Mouse (Mus musculus) hindbrain, embryonic 11.5 days (tissue): ENCODE measurements around the gene Lig3. TPM values are rescaled to one million over a fixed set of nuclear protein-coding genes. Genes with fewer than 3 reads are reported as not detected.

Experiments used
- ATAC-seq: fragments of 200-750 bp; cut with Nextera tagmentation; 2 replicates; pipeline ENCODE4 v1.8.0; 2017; ENCODE audit warnings: mild to moderate bottlenecking, moderate TSS enrichment, moderate library complexity; ENCODE audit not compliant: low FRiP score
- DNase-seq: peaks from one replicate; pipeline ENCODE4 v3.0.0-alpha.2; 2015; ENCODE audit warnings: low spot score
- H3K27ac ChIP-seq: fragments of 300-500 bp; sonication (generic); 2 replicates; pipeline ENCODE4 v1.5.1; 2014; ENCODE audit warnings: mild to moderate bottlenecking, low read depth, low read length
- H3K27me3 ChIP-seq: fragments of 300-500 bp; sonication (generic); 2 replicates; pipeline ENCODE4 v1.6.1; 2014; ENCODE audit warnings: mild to moderate bottlenecking, low read length, moderate library complexity, mixed read lengths; ENCODE audit not compliant: control insufficient read depth, insufficient read depth
- H3K36me3 ChIP-seq: fragments of 300-500 bp; sonication (generic); 2 replicates; pipeline ENCODE4 v1.6.1; 2014; ENCODE audit warnings: mild to moderate bottlenecking, low read length, moderate library complexity, mixed read lengths; ENCODE audit not compliant: control insufficient read depth, insufficient read depth
- H3K4me1 ChIP-seq: fragments of 300-500 bp; sonication (generic); replicated peaks from 2 replicates; pipeline ENCODE4 v1.6.1; 2014; ENCODE audit warnings: low read length, mixed read lengths; ENCODE audit not compliant: control insufficient read depth, insufficient read depth
- H3K4me2 ChIP-seq: fragments of 300-500 bp; sonication (generic); replicated peaks from 2 replicates; pipeline ENCODE4 v1.6.1; 2014; ENCODE audit warnings: mild to moderate bottlenecking, low read depth, low read length
- H3K4me3 ChIP-seq: fragments of 300-500 bp; sonication (generic); 2 replicates; pipeline ENCODE4 v1.5.1; 2014; ENCODE audit warnings: low read depth, low read length
- H3K9ac ChIP-seq: fragments of 300-500 bp; sonication (generic); 2 replicates; pipeline ENCODE4 v1.6.1; 2014; ENCODE audit warnings: low read depth, low read length
- H3K9me3 ChIP-seq: fragments of 300-500 bp; sonication (generic); 2 replicates; pipeline ENCODE4 v1.6.1; 2016; ENCODE audit warnings: low read length; ENCODE audit not compliant: control insufficient read depth
- WGBS: fragments of 180-500 bp; shearing (Covaris S2); extraction: QIAGEN DNeasy Blood & Tissue Kit; methylation state at CpG from one replicate; pipeline ENCODE4 v1.1.7; 2014; 5-methylcytosine and 5-hydroxymethylcytosine counted together
- polyA plus RNA-seq: library from polyadenylated mRNA; unstranded; fragments of >200 nt; fragmentation: Nextera tagmentation; extraction: Ambion mirVana; gene quantifications from 2 replicates; pipeline ENCODE4 v1.2.1, GENCODE M21; 2014

Gene Lig3
- polyA plus RNA-seq, 1 experiment from 2014 or later: 38.0 TPM

DNA sequence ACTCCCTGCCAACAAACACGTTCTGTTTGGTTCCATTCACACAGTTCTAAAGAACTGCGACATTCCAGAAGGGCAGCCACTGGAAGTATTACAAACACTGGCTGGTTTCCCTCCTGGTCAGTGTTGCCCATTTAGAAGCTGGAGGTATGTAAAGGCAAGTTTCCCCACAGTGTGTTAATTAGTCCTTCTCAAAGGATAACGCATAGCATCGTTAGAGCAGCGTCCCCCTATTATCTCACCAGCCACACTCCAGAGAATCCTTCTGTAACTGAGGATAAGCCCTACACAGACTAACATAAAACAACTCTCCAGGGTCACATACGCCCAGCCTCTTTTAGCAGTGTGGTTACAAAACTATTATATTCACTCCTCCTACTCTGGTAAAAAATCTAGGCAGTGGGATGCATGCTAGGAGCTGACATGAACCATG is 66.7 kb downstream of the Lig3 start:
- H3K9me3 ChIP-seq: no peaks in the 10 kb centered on the region
- H3K4me1 ChIP-seq: no peaks in the 10 kb centered on the region; the same call in 1 of the 2 replicates
- H3K4me2 ChIP-seq: no peak overlapping the region
- ATAC-seq (no peak), DNase-seq (no peak)
- no peaks in the 10 kb centered on the region for H3K27me3 ChIP-seq
- no peak overlapping the region for H3K9ac ChIP-seq
- no peak overlapping the region for H3K4me3 ChIP-seq
- no peaks in the 10 kb centered on the region for H3K36me3 ChIP-seq
- H3K27ac ChIP-seq: no peak overlapping the region
- 36% methylated on average over 6 of the region's 6 CpGs for WGBS

DNA sequence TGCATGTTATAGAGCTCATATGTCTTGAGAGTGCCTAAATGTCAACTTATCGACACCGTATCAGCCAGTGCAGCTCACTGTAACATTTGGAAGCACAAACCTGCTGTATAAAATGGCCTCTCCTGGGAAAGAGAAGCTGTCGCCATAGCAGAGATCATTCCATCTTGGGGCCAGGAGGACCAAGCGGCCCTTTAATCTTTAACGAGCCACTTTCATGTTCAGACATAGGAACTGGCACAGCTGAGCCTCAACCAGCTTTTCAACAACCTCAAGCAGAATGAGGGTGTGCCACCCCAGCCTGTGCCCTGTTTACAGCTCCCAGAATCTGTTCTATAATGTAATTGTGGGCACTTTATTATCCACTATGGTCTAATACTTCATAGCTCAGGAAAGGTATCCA is 69.4 kb downstream of the Lig3 start:
- Histone ChIP-seq H3K27me3 (no peaks in the 10 kb centered on the region), H3K27ac (peak overlapping the region; percentile 39; the same call in 1 of the 2 replicates)
- 66% methylated on average over 5 of the region's 5 CpGs for WGBS

GRCm38 (mm10) chr11:82852115-82852514 is 71.2 kb downstream of the Lig3 start:
- 83% methylated on average over 11 of the region's 11 CpGs for WGBS
- H3K4me2 ChIP-seq: no peak overlapping the region
- no peak overlapping the region for H3K9ac ChIP-seq
- no peaks in the 10 kb centered on the region for H3K36me3 ChIP-seq
- H3K4me3 ChIP-seq: no peak overlapping the region
- H3K27me3 ChIP-seq: no peaks in the 10 kb centered on the region
- H3K27ac ChIP-seq: no peak overlapping the region
- ATAC-seq: no peak
- no peaks in the 10 kb centered on the region for H3K4me1 ChIP-seq
- H3K9me3 ChIP-seq: no peaks in the 10 kb centered on the region
- DNase-seq: no peak

More for the DNA sequence above, 69.4 kb downstream of the Lig3 start:
- H3K4me1 ChIP-seq: no peaks in the 10 kb centered on the region; the same call in 1 of the 2 replicates
- H3K36me3 ChIP-seq: no peaks in the 10 kb centered on the region
- no peak for DNase-seq
- H3K9me3 ChIP-seq: no peaks in the 10 kb centered on the region
- H3K4me3 ChIP-seq: no peak overlapping the region
- H3K9ac ChIP-seq: no peak overlapping the region
- ATAC-seq: no peak
- H3K4me2 ChIP-seq: no peak overlapping the region

DNA sequence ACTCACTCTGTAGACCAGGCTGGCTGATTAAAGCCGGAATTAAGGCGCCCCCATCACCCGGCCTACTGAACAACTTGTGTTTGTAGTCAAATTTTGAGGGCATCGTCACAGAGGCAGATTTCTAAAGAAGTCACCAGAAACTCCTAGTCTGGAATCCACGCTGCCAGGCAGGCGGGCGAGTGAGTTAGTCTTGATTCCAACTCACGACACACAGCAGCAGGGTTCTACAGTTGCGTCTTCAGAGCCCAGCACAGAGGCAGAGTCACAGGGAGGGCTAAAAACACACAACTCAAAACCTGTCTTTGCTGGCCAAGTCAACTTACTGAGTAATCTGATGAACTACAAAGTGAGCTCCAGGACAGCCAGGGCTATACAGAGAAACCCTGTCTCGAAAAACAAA is 71.6 kb downstream of the Lig3 start:
- WGBS: 84% methylated on average over 10 of the region's 10 CpGs
- Histone ChIP-seq H3K4me3 (no peak overlapping the region), H3K4me1 (no peaks in the 10 kb centered on the region), H3K9me3 (no peaks in the 10 kb centered on the region), H3K27ac (no peak overlapping the region), H3K9ac (no peak overlapping the region), H3K4me2 (no peak overlapping the region), H3K36me3 (no peaks in the 10 kb centered on the region), H3K27me3 (no peaks in the 10 kb centered on the region)
- DNase-seq (no peak), ATAC-seq (no peak)

GRCm38 (mm10) chr11:82852958-82853357 is 72.0 kb downstream of the Lig3 start:
- Histone ChIP-seq H3K4me1 (no peaks in the 10 kb centered on the region), H3K9me3 (no peaks in the 10 kb centered on the region), H3K9ac (no peak overlapping the region), H3K4me2 (no peak overlapping the region), H3K27me3 (no peaks in the 10 kb centered on the region), H3K4me3 (no peak overlapping the region), H3K36me3 (no peaks in the 10 kb centered on the region), H3K27ac (no peak overlapping the region)
- ATAC-seq (no peak), DNase-seq (no peak)
- 88% methylated on average over 7 of the region's 7 CpGs for WGBS

Other genes with a start within 250 kb of the Lig3 start
- 0.49 and 0.69 TPM in 2 replicates for gene Cct6b, start 16.8 kb upstream of the Lig3 start, polyA plus RNA-seq
- gene Zfp830, start 16.8 kb upstream of the Lig3 start, polyA plus RNA-seq: 39.2 and 42.6 TPM in 2 replicates
- 6.3 and 8.8 TPM in 2 replicates for gene Rffl, start 90.1 kb downstream of the Lig3 start, polyA plus RNA-seq
- gene Rad51d, start 109.5 kb downstream of the Lig3 start, polyA plus RNA-seq: 14.6 and 15.7 TPM in 2 replicates
- gene Fndc8, start 111.0 kb downstream of the Lig3 start, polyA plus RNA-seq: 0.09 and 0.22 TPM in 2 replicates
- 19.8 and 22.9 TPM in 2 replicates for gene Nle1, start 127.3 kb downstream of the Lig3 start, polyA plus RNA-seq
- 0.42 and 0.45 TPM in 2 replicates for gene Unc45b, start 129.4 kb downstream of the Lig3 start, polyA plus RNA-seq
- gene Slfn5, start 170.2 kb downstream of the Lig3 start, polyA plus RNA-seq: 0.85 and 1.3 TPM in 2 replicates
- 9.7 and 10.1 TPM in 2 replicates for gene Slfn9, start 210.7 kb downstream of the Lig3 start, polyA plus RNA-seq
- 0.28 TPM in 2 replicates for gene Slfn8, start 239.7 kb downstream of the Lig3 start, polyA plus RNA-seq